In genomic region chr4:32085040-32085439, GRCm38 (mm10) we compare ENCODE assay signal across 32 mouse cellular contexts.
"Had no signal": no experiment of that assay in that cellular context is flagged by ENCODE, and none has a peak within 500 bp of the region (broad histone marks: within the 10 kb centered on the region; RNA-seq: fewer than 3 reads in every experiment).

No protein-coding gene starts in this region.

- DNase-seq: left cerebral cortex, postnatal 4 days; liver; liver, embryonic 13.5 days; liver, postnatal 0 days; lung, adult 18-20 months; lung, adult 2 months; lung, embryonic 14.5 days; lung, postnatal 10 days; lung, postnatal 14 days; lung, postnatal 36 days; lung, postnatal 4 days; midbrain, embryonic 14.5 days had no signal

- H3K36me3 ChIP-seq: limb, embryonic 10.5 days; limb, embryonic 12.5 days; limb, embryonic 13.5 days; limb, embryonic 15.5 days; liver, embryonic 12.5 days; liver, embryonic 13.5 days; liver, embryonic 15.5 days; lung, embryonic 15.5 days; midbrain, embryonic 10.5 days; midbrain, embryonic 12.5 days; midbrain, embryonic 13.5 days; midbrain, embryonic 15.5 days had no signal

- H3K4me2 ChIP-seq: limb, embryonic 12.5 days; limb, embryonic 13.5 days; limb, embryonic 15.5 days; liver, embryonic 11.5 days; liver, embryonic 12.5 days; liver, embryonic 13.5 days; liver, embryonic 15.5 days; lung, embryonic 14.5 days; lung, embryonic 15.5 days; midbrain, embryonic 11.5 days; midbrain, embryonic 12.5 days; midbrain, embryonic 13.5 days; midbrain, embryonic 15.5 days had no signal

- ATAC-seq: liver, embryonic 12.5 days; liver, postnatal 0 days; lung, postnatal 0 days; midbrain, embryonic 13.5 days; midbrain, embryonic 15.5 days; midbrain, embryonic 16.5 days had no signal

- H3K9me3 ChIP-seq: limb, embryonic 10.5 days; limb, embryonic 12.5 days; limb, embryonic 13.5 days; limb, embryonic 15.5 days; liver, embryonic 12.5 days; liver, embryonic 13.5 days; liver, embryonic 15.5 days; lung, embryonic 15.5 days; megakaryocyte, embryonic 14.5 days; midbrain, embryonic 10.5 days; midbrain, embryonic 12.5 days; midbrain, embryonic 13.5 days; midbrain, embryonic 15.5 days had no signal

- H3K4me1 ChIP-seq: limb, embryonic 12.5 days; limb, embryonic 13.5 days; limb, embryonic 15.5 days; liver, embryonic 12.5 days; liver, embryonic 13.5 days; liver, embryonic 15.5 days; lung, embryonic 15.5 days; megakaryocyte, embryonic 14.5 days; midbrain, embryonic 12.5 days; midbrain, embryonic 15.5 days had no signal

- H3K9ac ChIP-seq: limb, embryonic 12.5 days; limb, embryonic 13.5 days; limb, embryonic 15.5 days; liver, embryonic 12.5 days; liver, embryonic 13.5 days; liver, embryonic 14.5 days; liver, embryonic 15.5 days; liver, postnatal 0 days; lung, embryonic 14.5 days; lung, embryonic 15.5 days; midbrain, embryonic 12.5 days; midbrain, embryonic 13.5 days; midbrain, embryonic 15.5 days had no signal

- H3K27me3 ChIP-seq: limb, embryonic 12.5 days; limb, embryonic 13.5 days; limb, embryonic 15.5 days; liver, embryonic 12.5 days; liver, embryonic 13.5 days; liver, embryonic 15.5 days; lung, embryonic 15.5 days; midbrain, embryonic 12.5 days; midbrain, embryonic 13.5 days; midbrain, embryonic 15.5 days had no signal

- H3K4me3 ChIP-seq: left cerebral cortex, adult 2 months; limb, embryonic 10.5 days; limb, embryonic 12.5 days; limb, embryonic 13.5 days; limb, embryonic 15.5 days; liver, embryonic 12.5 days; liver, embryonic 13.5 days; liver, embryonic 15.5 days; lung, embryonic 15.5 days; megakaryocyte, embryonic 14.5 days; midbrain, embryonic 10.5 days; midbrain, embryonic 12.5 days; midbrain, embryonic 13.5 days; midbrain, embryonic 15.5 days; myocyte had no signal

- H3K27ac ChIP-seq: left cerebral cortex, adult 2 months; limb, embryonic 10.5 days; limb, embryonic 12.5 days; limb, embryonic 13.5 days; limb, embryonic 15.5 days; liver, embryonic 12.5 days; liver, embryonic 13.5 days; liver, embryonic 14.5 days; liver, embryonic 15.5 days; lung, embryonic 15.5 days; macrophage; midbrain, embryonic 10.5 days; midbrain, embryonic 12.5 days; midbrain, embryonic 13.5 days; midbrain, embryonic 15.5 days had no signal
